Mouse (Mus musculus): Measurements from ENCODE around the gene Jak3.

GRCm38 (mm10) chr8:71633164-71633563 lies 42.9 kb upstream of the Jak3 start:
- TF ChIP-seq CTCF (conservative IDR thresholded peaks at IDR 0.05; ENCODE audit: low read length): no peak; the same call in 1 of the 2 replicates
- no peak for TF ChIP-seq NANOG (IDR thresholded peaks at IDR 0.05; ENCODE audit: borderline replicate concordance, low read length)
- no peak for TF ChIP-seq POU5F1 (IDR thresholded peaks at IDR 0.05; ENCODE audit: borderline replicate concordance, low read length)

Measured in E14TG2a.4 (cell line).